Mouse (Mus musculus): Measurements from ENCODE around the gene Tars.

DNA sequence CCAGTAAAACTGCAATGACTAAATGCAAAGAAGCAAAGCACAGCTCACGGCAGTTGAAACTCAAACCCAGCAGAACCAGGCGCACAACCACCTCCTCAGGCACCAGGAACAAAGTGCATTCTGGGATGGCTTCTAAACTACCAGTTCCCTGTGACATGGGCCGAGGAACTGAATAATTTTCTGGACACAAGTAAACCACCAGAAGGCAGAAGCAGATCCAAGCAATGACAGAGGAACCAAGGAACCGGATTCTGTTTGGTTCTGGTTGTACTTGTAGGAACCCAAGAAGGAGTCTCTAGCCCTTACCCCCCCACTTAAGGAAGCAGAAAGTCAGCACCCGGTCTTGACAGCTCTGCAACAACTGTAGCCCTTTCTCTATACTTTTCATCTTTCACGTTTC lies 3.0 kb downstream of the Tars start:
- TF ChIP-seq POLR2A (IDR thresholded peaks at IDR 0.05; ENCODE audit: borderline replicate concordance, extremely low read depth, insufficient read depth, insufficient read length, poor library complexity, severe bottlenecking) (no peak), CTCF (IDR thresholded peaks at IDR 0.05; ENCODE audit: borderline replicate concordance, extremely low read depth, insufficient read depth, insufficient read length) (no peak)

Measured in brain, embryonic 14.5 days (tissue).